Mouse (Mus musculus) MEL (cell line): ENCODE results near the gene Bach2. TPM values are rescaled to one million over a fixed set of nuclear protein-coding genes. Genes with fewer than 3 reads are reported as not detected.

Experiments used
- DNase-seq: peaks from one replicate; pipeline ENCODE4 v3.0.0; 2011; ENCODE audit warnings: low read depth, low spot score
- H3K27ac ChIP-seq: 2 replicates; pipeline ENCODE4 v1.5.1; 2012; ENCODE audit warnings: low read depth, mild to moderate bottlenecking, control low read depth, low read length, moderate library complexity; ENCODE audit not compliant: control insufficient read depth
- H3K27me3 ChIP-seq, 2 experiments: fragments of 150-350 bp in 1 of 2; sonication (generic) in 1 of 2; 2 replicates each; pipeline ENCODE4 v1.6.1; 2012; ENCODE audit warnings: low read length in 2 of 2, mild to moderate bottlenecking in 2 of 2, improper control_type of control experiment in 1 of 2, moderate library complexity in 1 of 2; ENCODE audit not compliant: insufficient read depth in 2 of 2, control insufficient read depth in 1 of 2
- H3K36me3 ChIP-seq, 2 experiments: 2 replicates each; pipeline ENCODE4 v1.6.1; 2012 to 2014; ENCODE audit warnings: low read length in 2 of 2, improper control_type of control experiment in 1 of 2, inconsistent platforms in 1 of 2, mild to moderate bottlenecking in 1 of 2; ENCODE audit not compliant: insufficient read depth in 2 of 2, control insufficient read depth in 1 of 2
- H3K4me1 ChIP-seq, 2 experiments: fragments of 150-350 bp in 1 of 2; sonication (generic) in 1 of 2; 2 replicates each; pipeline ENCODE4 v1.6.1; 2012; ENCODE audit warnings: low read length in 2 of 2, improper control_type of control experiment in 1 of 2, mild to moderate bottlenecking in 1 of 2; ENCODE audit not compliant: insufficient read depth in 2 of 2, control insufficient read depth in 1 of 2
- H3K4me3 ChIP-seq, 2 experiments: fragments of 150-350 bp in 1 of 2; sonication (generic) in 1 of 2; 2 replicates each; pipeline ENCODE4 v1.5.1; 2012; ENCODE audit warnings: low read depth in 2 of 2, low read length in 2 of 2, mild to moderate bottlenecking in 2 of 2, moderate library complexity in 2 of 2, control low read depth in 1 of 2, improper control_type of control experiment in 1 of 2; ENCODE audit not compliant: control insufficient read depth in 1 of 2, insufficient read depth in 1 of 2
- H3K79me2 ChIP-seq: 2 replicates; pipeline ENCODE4 v1.6.1; 2012; ENCODE audit warnings: mild to moderate bottlenecking, low read length, moderate library complexity; ENCODE audit not compliant: control insufficient read depth, poor library complexity, insufficient read depth
- H3K9ac ChIP-seq: 2 replicates; pipeline ENCODE4 v1.6.1; 2012; ENCODE audit warnings: low read depth, mild to moderate bottlenecking, control low read depth, low read length, moderate library complexity; ENCODE audit not compliant: control insufficient read depth, poor library complexity, severe bottlenecking
- H3K9me3 ChIP-seq: fragments of 150-350 bp; sonication (generic); replicated peaks from 2 replicates; pipeline ENCODE4 v1.6.1; 2012; ENCODE audit warnings: mild to moderate bottlenecking, low read length, improper control_type of control experiment, moderate library complexity; ENCODE audit not compliant: insufficient read depth
- BHLHE40 ChIP-seq: IDR thresholded peaks from 2 replicates; pipeline ENCODE4 v1.6.1; 2012; ENCODE audit warnings: low read depth, mild to moderate bottlenecking, inconsistent platforms, low read length, improper control_type of control experiment, borderline replicate concordance
- CHD2 ChIP-seq: IDR thresholded peaks from 2 replicates; pipeline ENCODE4 v1.6.1; 2011; ENCODE audit warnings: low read length, improper control_type of control experiment
- CTCF ChIP-seq, 3 experiments: IDR thresholded peaks in 2 of 3; conservative IDR thresholded peaks in 1 of 3; 2 replicates each; pipeline ENCODE4 v1.5.1; 2011 to 2012; ENCODE audit warnings: low read length in 3 of 3, low read depth in 2 of 3, mild to moderate bottlenecking in 2 of 3, improper control_type of control experiment in 1 of 3, inconsistent platforms in 1 of 3, mixed read lengths in 1 of 3, moderate library complexity in 1 of 3; ENCODE audit not compliant: control insufficient read depth in 1 of 3, insufficient read depth in 1 of 3, poor library complexity in 1 of 3, severe bottlenecking in 1 of 3
- E2F4 ChIP-seq: IDR thresholded peaks from 2 replicates; pipeline ENCODE4 v1.6.1; 2011; ENCODE audit warnings: low read depth, low read length, improper control_type of control experiment, borderline replicate concordance
- GABPA ChIP-seq: IDR thresholded peaks from 2 replicates; pipeline ENCODE4 v1.6.1; 2012; ENCODE audit warnings: low read depth, mild to moderate bottlenecking, inconsistent platforms, low read length, improper control_type of control experiment, moderate library complexity
- HCFC1 ChIP-seq: IDR thresholded peaks from 2 replicates; pipeline ENCODE4 v1.6.1; 2012; ENCODE audit warnings: low read depth, mild to moderate bottlenecking, inconsistent platforms, low read length, improper control_type of control experiment, moderate library complexity
- MAZ ChIP-seq: IDR thresholded peaks from 2 replicates; pipeline ENCODE4 v1.6.1; 2012; ENCODE audit warnings: low read depth, mild to moderate bottlenecking, inconsistent platforms, low read length, improper control_type of control experiment
- MEF2A ChIP-seq: IDR thresholded peaks from 2 replicates; pipeline ENCODE4 v1.6.1; 2014; ENCODE audit warnings: low read depth, mild to moderate bottlenecking, inconsistent platforms, low read length, improper control_type of control experiment; ENCODE audit not compliant: poor library complexity, insufficient replicate concordance, severe bottlenecking; ENCODE audit errors: extremely low read depth
- POLR2A ChIP-seq, 2 experiments: IDR thresholded peaks; 2 replicates each; pipeline ENCODE4 v1.6.1; 2011 to 2012; ENCODE audit warnings: low read length in 2 of 2, mild to moderate bottlenecking in 2 of 2, control low read depth in 1 of 2, improper control_type of control experiment in 1 of 2, low read depth in 1 of 2, moderate library complexity in 1 of 2; ENCODE audit not compliant: control insufficient read depth in 1 of 2, insufficient read depth in 1 of 2, poor library complexity in 1 of 2
- POLR2AphosphoS5 ChIP-seq: IDR thresholded peaks from 2 replicates; pipeline ENCODE4 v1.6.1; 2012; ENCODE audit warnings: low read depth, borderline replicate concordance, mild to moderate bottlenecking, inconsistent platforms, low read length, moderate library complexity, mixed read lengths
- RAD21 ChIP-seq: IDR thresholded peaks from 2 replicates; pipeline ENCODE4 v1.6.1; 2011; ENCODE audit warnings: mild to moderate bottlenecking, low read depth, low read length, improper control_type of control experiment
- RCOR1 ChIP-seq: IDR thresholded peaks from 2 replicates; pipeline ENCODE4 v1.6.1; 2012; ENCODE audit warnings: low read depth, mild to moderate bottlenecking, inconsistent platforms, low read length, improper control_type of control experiment
- SMC3 ChIP-seq: IDR thresholded peaks from 2 replicates; pipeline ENCODE4 v1.6.1; 2011; ENCODE audit warnings: low read depth, low read length, improper control_type of control experiment
- TBP ChIP-seq: IDR thresholded peaks from 2 replicates; pipeline ENCODE4 v1.8.0; 2011; ENCODE audit warnings: low read depth, low read length, improper control_type of control experiment
- TCF12 ChIP-seq: IDR thresholded peaks from 2 replicates; pipeline ENCODE4 v1.6.1; 2014; ENCODE audit warnings: low read depth, mild to moderate bottlenecking, inconsistent platforms, low read length, improper control_type of control experiment, moderate library complexity
- UBTF ChIP-seq: IDR thresholded peaks from 2 replicates; pipeline ENCODE4 v1.6.1; 2012; ENCODE audit warnings: low read depth, mild to moderate bottlenecking, inconsistent platforms, low read length, improper control_type of control experiment, moderate library complexity, borderline replicate concordance; ENCODE audit not compliant: insufficient read depth
- USF2 ChIP-seq, 2 experiments: IDR thresholded peaks; 2 replicates each; pipeline ENCODE4 v1.6.1; 2011 to 2012; ENCODE audit warnings: improper control_type of control experiment in 2 of 2, low read length in 2 of 2, borderline replicate concordance in 1 of 2, inconsistent platforms in 1 of 2, low read depth in 1 of 2, mild to moderate bottlenecking in 1 of 2; ENCODE audit not compliant: insufficient read depth in 1 of 2
- ZC3H11A ChIP-seq: IDR thresholded peaks from 2 replicates; pipeline ENCODE4 v1.6.1; 2012; ENCODE audit warnings: low read depth, mild to moderate bottlenecking, inconsistent platforms, low read length, improper control_type of control experiment
- ZMIZ1 ChIP-seq: IDR thresholded peaks from 2 replicates; pipeline ENCODE4 v1.6.1; 2012; ENCODE audit warnings: low read depth, mild to moderate bottlenecking, inconsistent platforms, low read length, improper control_type of control experiment, moderate library complexity
- polyA plus RNA-seq, 2 experiments: library from polyadenylated mRNA; stranded (reverse) in 1 of 2; unstranded in 1 of 2; fragments of >175 nt in 1 of 2; fragments of >200 nt in 1 of 2; gene quantifications; 2 replicates each; pipeline versions ENCODE4 v1.2.1 to v1.2.4; 2012; ENCODE audit warnings: low replicate concordance in 2 of 2, low read depth in 1 of 2; ENCODE audit not compliant: insufficient read length in 2 of 2, insufficient read depth in 1 of 2, missing spikeins in 1 of 2
- total RNA-seq: library from RNA; depleted of rRNA; stranded (reverse); fragments of 300-350 nt; gene quantifications from 2 replicates; pipeline ENCODE4 v1.2.3, GENCODE M21; 2012

Bach2 gene
- total and polyA plus RNA-seq, 3 experiments, result 0.04 TPM; not detected in 2

DNA sequence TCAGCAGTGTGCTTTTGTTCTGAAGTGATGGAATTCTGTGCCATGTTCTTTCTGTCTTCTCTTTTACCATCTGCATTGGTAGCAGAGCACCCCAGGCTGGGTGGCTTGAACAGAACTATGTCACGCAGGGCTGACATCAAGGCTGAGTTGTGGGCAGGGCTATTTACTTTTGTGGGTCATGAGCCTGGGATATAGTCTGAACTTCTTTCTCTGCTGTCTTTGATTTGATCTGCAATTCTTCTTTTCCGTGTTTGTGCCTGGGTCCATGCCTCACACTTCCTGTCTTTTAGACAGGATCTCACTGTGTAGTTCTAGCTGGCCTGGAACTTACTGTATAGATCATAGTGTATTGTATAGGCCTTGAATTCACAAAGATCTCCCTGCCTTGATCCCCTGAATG lies 90.0 kb downstream of the Bach2 start:
- H3K9me3 ChIP-seq, result no peaks in the 10 kb centered on the region
- no peak overlapping the region for H3K9ac ChIP-seq
- no peak overlapping the region for H3K4me3 ChIP-seq
- H3K27me3 ChIP-seq, result peaks cover 0 to 4% of the 10 kb centered on the region in 2 experiments; a peak in 2 of 4 replicates
- no peaks in the 10 kb centered on the region for H3K4me1 ChIP-seq
- TF ChIP-seq CHD2 (no peak), UBTF (no peak)
- no peaks in the 10 kb centered on the region for H3K79me2 ChIP-seq
- H3K36me3 ChIP-seq, result no peaks in the 10 kb centered on the region
- DNase-seq, result no peak
- no peak overlapping the region for H3K27ac ChIP-seq

DNA sequence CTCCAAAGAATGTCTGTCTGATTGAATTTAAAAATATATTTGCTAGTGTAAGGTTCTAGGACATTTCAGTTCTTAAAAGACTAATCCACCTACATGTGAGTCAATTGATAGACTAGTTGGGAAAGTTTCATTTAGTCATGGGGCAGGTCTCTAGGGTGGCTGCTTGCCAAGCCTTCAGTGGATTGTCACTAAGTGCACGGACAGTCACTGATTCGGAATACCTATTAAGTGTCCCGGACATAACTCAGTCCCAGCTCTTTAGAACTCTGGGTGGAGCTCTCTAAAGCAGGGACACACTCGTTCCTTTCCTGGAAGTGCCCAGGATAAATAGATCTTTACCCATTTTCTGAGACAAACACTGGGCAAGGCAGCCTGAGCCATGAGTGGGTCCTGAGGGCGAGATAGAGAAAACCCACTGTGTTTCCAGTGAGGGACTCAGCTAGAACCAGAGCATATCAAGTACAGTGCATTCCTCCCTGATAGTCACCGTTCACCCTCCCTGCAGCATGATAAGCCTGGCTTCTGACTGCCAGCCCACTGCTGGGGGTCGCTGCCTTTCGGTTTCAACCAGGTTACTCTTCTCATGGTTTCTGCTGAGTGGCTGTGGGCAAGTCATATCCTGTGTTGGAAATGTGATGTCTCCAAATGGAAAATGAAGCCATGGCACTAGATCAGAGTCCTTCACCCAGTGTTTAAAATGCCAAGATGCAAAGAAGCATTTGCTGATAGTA lies 92.1 kb downstream of the Bach2 start:
- Histone ChIP-seq H3K36me3 (no peaks in the 10 kb centered on the region), H3K4me1 (no peaks in the 10 kb centered on the region), H3K27me3 (peaks cover 0 to 3% of the 10 kb centered on the region in 2 experiments; a peak in 2 of 4 replicates), H3K4me3 (no peak overlapping the region), H3K9ac (no peak overlapping the region), H3K9me3 (no peaks in the 10 kb centered on the region), H3K27ac (no peak overlapping the region), H3K79me2 (no peaks in the 10 kb centered on the region)
- TF ChIP-seq POLR2A (IDR thresholded peaks at IDR 0.05; ENCODE audit: control insufficient read depth in 1 of 2, insufficient read depth in 1 of 2, low read depth in 1 of 2, low read length in 2 of 2, poor library complexity in 1 of 2) (no peak), ZMIZ1 (no peak), UBTF (no peak), HCFC1 (no peak), BHLHE40 (no peak), USF2 (IDR thresholded peaks at IDR 0.05; ENCODE audit: borderline replicate concordance in 1 of 2, insufficient read depth in 1 of 2, low read depth in 1 of 2, low read length in 2 of 2) (no peak), TBP (no peak), MEF2A (no peak)
- no peak for DNase-seq

DNA sequence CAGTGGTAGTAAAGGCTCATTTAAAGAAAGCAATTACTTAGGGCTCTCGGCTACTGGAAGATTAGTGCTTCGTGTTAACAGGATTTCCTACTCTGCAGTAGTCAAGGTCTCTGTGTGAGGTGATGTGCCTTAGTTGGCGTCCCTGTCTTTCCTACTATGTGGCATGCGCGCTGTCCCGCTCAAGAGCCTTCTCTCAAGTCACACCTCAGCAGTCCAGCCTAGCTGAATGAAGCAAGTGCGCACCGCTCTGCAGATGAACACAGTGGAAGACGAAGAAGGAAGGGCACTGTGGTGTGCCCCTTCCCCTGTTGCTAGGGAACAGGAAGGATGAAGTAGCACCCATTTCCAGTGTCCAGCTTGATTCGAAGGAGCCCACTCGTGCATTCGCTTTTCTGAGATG lies 93.4 kb downstream of the Bach2 start:
- H3K4me3 ChIP-seq, result no peak overlapping the region
- TF ChIP-seq TCF12 (no peak), ZMIZ1 (no peak), MAZ (no peak), RAD21 (no peak), E2F4 (no peak), GABPA (no peak), TBP (no peak), ZC3H11A (no peak), SMC3 (no peak), RCOR1 (no peak), CTCF (IDR thresholded peaks at IDR 0.05 in 2 of 3, conservative IDR thresholded peaks at IDR 0.05 in 1 of 3; ENCODE audit: control insufficient read depth in 1 of 3, insufficient read depth in 1 of 3, low read depth in 2 of 3, low read length in 3 of 3, poor library complexity in 1 of 3, severe bottlenecking in 1 of 3) (no peak), POLR2AphosphoS5 (no peak)
- TF ChIP-seq, all 39 proteins: peak for 0
- H3K9ac ChIP-seq, result no peak overlapping the region
- no peaks in the 10 kb centered on the region for H3K9me3 ChIP-seq
- H3K27me3 ChIP-seq, result peaks cover 0 to 3% of the 10 kb centered on the region in 2 experiments; a peak in 2 of 4 replicates
- peaks cover 0 to 3% of the 10 kb centered on the region in 2 experiments; a peak in 2 of 4 replicates for H3K36me3 ChIP-seq
- no peaks in the 10 kb centered on the region for H3K79me2 ChIP-seq
- no peak overlapping the region for H3K27ac ChIP-seq
- H3K4me1 ChIP-seq, result peaks cover 0 to under 1% of the 10 kb centered on the region in 2 experiments; a peak in 1 of 4 replicates
- no peak for DNase-seq
